Mouse (Mus musculus) cerebral cortex, adult 2 months (tissue): ENCODE measurements around the gene Gm45021.

Experiments used
- WGBS: fragments of 180-500 bp; shearing (Covaris S2); methylation state at CpG from one replicate; pipeline ENCODE4 v1.1.7; 2018; 5-methylcytosine and 5-hydroxymethylcytosine counted together

The Gm45021 gene

GRCm38 (mm10) chr6:48648779-48649178 is 59.4 kb downstream of the Gm45021 start:
- WGBS = 88% methylated on average over 4 of the region's 4 CpGs

- 91% methylated on average over 9 of the region's 9 CpGs for WGBS
These were observed 60.6 kb downstream of the Gm45021 start for GRCm38 (mm10) chr6:48650041-48650440.

- whole genome bisulfite sequencing = 87% methylated on average over 5 of the region's 5 CpGs
These were observed 69.3 kb downstream of the Gm45021 start for GRCm38 (mm10) chr6:48658721-48659120.
